10 mouse cellular contexts compared by ENCODE assay signal in the genomic region with DNA sequence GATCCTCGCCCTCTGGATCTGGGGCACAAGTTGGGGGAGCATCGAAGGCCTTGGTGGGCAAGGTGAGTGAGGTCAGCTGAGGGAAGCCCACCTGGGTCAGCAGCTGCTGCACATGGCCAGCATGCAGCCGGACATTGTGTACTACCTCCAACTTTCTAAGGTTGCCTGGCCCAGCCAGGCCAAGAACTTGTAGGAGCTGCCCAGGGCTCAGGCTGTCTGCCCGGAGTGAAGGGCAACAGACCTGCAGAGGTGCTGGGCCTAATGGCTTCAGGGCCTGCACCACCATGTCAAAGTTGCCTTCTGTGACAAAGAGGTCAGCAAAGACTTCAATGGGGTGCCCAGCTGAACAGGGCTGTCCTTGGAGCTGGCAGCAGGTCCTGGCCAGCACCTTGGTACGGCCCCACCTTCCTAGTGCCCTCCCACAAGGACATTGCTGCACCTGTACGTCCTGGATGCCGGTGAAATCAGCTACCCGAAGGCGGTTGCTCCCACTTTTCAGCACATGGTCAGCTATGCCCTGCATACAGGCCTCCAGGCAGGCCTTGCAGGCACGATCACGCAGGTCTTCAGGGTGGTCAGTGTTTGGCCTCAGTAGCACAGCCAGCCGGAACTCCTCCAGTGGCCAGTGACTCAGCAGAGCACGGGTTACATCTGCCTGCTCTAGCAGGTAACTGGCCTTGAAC. TPM values are rescaled to one million over a fixed set of nuclear protein-coding genes. Genes with fewer than 3 reads are reported as not detected.
DNase-seq lines count a peak whose midpoint lies in the region; ATAC-seq lines count a peak whose summit lies in the region.
"Had no signal": no experiment of that assay in that cellular context is flagged by ENCODE, and none has a peak within 500 bp of the region (broad histone marks: within the 10 kb centered on the region; RNA-seq: fewer than 3 reads in every experiment).

No protein-coding gene starts in this region.

- H3K9ac ChIP-seq in hindbrain, embryonic 11.5 days (ENCODE audit: low read depth, low read length), result no peak overlapping the region
- no peak overlapping the region for H3K9ac ChIP-seq in hindbrain, embryonic 14.5 days
- no peak overlapping the region for H3K9ac ChIP-seq in forebrain, embryonic 14.5 days (ENCODE audit: low read length)
- H3K9ac ChIP-seq in liver, embryonic 11.5 days (ENCODE audit: low read depth, low read length), result no peak overlapping the region
- H3K9ac ChIP-seq: limb, embryonic 13.5 days had no signal

- peaks cover 10% of the 10 kb centered on the region; the same call in 1 of the 2 replicates for H3K36me3 ChIP-seq in hindbrain, embryonic 11.5 days (ENCODE audit: control insufficient read depth, insufficient read depth, low read length)
- peaks cover 37% of the 10 kb centered on the region for H3K36me3 ChIP-seq in hindbrain, embryonic 14.5 days (replicated peaks; ENCODE audit: control insufficient read depth, insufficient read depth)
- H3K36me3 ChIP-seq in forebrain, embryonic 14.5 days (ENCODE audit: control insufficient read depth, insufficient read depth, low read length), result peaks cover 29% of the 10 kb centered on the region
- peaks cover under 1% of the 10 kb centered on the region; the same call in 1 of the 2 replicates for H3K36me3 ChIP-seq in liver, embryonic 11.5 days (ENCODE audit: control insufficient read depth, insufficient read depth, low read length)

- no peak overlapping the region for H3K27ac ChIP-seq in hindbrain, embryonic 11.5 days (ENCODE audit: low read depth, low read length)
- no peak overlapping the region for H3K27ac ChIP-seq in hindbrain, embryonic 14.5 days
- no peak overlapping the region for H3K27ac ChIP-seq in forebrain, embryonic 14.5 days (ENCODE audit: low read depth, low read length)
- H3K27ac ChIP-seq in liver, embryonic 11.5 days (ENCODE audit: low read depth, low read length), result no peak overlapping the region
- H3K27ac ChIP-seq: limb, embryonic 13.5 days had no signal

- no peaks in the 10 kb centered on the region for H3K27me3 ChIP-seq in hindbrain, embryonic 11.5 days (ENCODE audit: control insufficient read depth, insufficient read depth, low read length)
- H3K27me3 ChIP-seq in hindbrain, embryonic 14.5 days (ENCODE audit: control insufficient read depth, insufficient read depth, low read length), result no peaks in the 10 kb centered on the region
- no peaks in the 10 kb centered on the region for H3K27me3 ChIP-seq in forebrain, embryonic 14.5 days (replicated peaks; ENCODE audit: control insufficient read depth, insufficient read depth, low read length)
- no peaks in the 10 kb centered on the region for H3K27me3 ChIP-seq in liver, embryonic 11.5 days (replicated peaks; ENCODE audit: control insufficient read depth, insufficient read depth, low read length)
- H3K27me3 ChIP-seq: limb, embryonic 13.5 days had no signal

- no peaks in the 10 kb centered on the region for H3K9me3 ChIP-seq in hindbrain, embryonic 11.5 days (ENCODE audit: control insufficient read depth, low read length)
- H3K9me3 ChIP-seq in hindbrain, embryonic 14.5 days (ENCODE audit: control insufficient read depth, low read length), result no peaks in the 10 kb centered on the region
- no peaks in the 10 kb centered on the region for H3K9me3 ChIP-seq in forebrain, embryonic 14.5 days (replicated peaks; ENCODE audit: control insufficient read depth, low read length)
- no peaks in the 10 kb centered on the region for H3K9me3 ChIP-seq in liver, embryonic 11.5 days (ENCODE audit: control insufficient read depth, low read length)

- DNase-seq in hindbrain, embryonic 11.5 days (ENCODE audit: low spot score), result no peak
- DNase-seq in hindbrain, embryonic 14.5 days (ENCODE audit: low spot score), result no peak
- DNase-seq in forebrain, embryonic 14.5 days (ENCODE audit: low spot score), result no peak
- DNase-seq in heart, postnatal 36 days, result peak; percentile 12 to 58
- no peak for DNase-seq in liver, embryonic 11.5 days (ENCODE audit: low spot score)
- no peak for DNase-seq in layer of hippocampus, postnatal 14 days (ENCODE audit: low spot score in 2 of 2)
- no peak for DNase-seq in embryo, embryonic 10 days (ENCODE audit: low spot score)
- no peak for DNase-seq in spleen, postnatal 10 days (ENCODE audit: low spot score in 2 of 2)

- H3K4me2 ChIP-seq in hindbrain, embryonic 11.5 days (replicated peaks; ENCODE audit: low read depth, low read length), result no peak overlapping the region
- no peak overlapping the region for H3K4me2 ChIP-seq in hindbrain, embryonic 14.5 days (replicated peaks)
- H3K4me2 ChIP-seq in forebrain, embryonic 14.5 days (ENCODE audit: low read length), result no peak overlapping the region
- H3K4me2 ChIP-seq in liver, embryonic 11.5 days, result no peak overlapping the region
- H3K4me2 ChIP-seq: limb, embryonic 13.5 days had no signal

- peak; percentile 22; the same call in 1 of the 2 replicates for ATAC-seq in hindbrain, embryonic 11.5 days (ENCODE audit: low FRiP score)
- no peak for ATAC-seq in hindbrain, embryonic 14.5 days (ENCODE audit: low FRiP score)
- 0 out of 2 replicates have a peak, but pooled peaks have one; percentile 19 for ATAC-seq in forebrain, embryonic 14.5 days
- peak; percentile 46 for ATAC-seq in liver, embryonic 11.5 days (replicated peaks; ENCODE audit: low FRiP score)

- H3K4me1 ChIP-seq in hindbrain, embryonic 11.5 days (replicated peaks; ENCODE audit: control insufficient read depth, insufficient read depth, low read length), result no peaks in the 10 kb centered on the region
- no peaks in the 10 kb centered on the region for H3K4me1 ChIP-seq in hindbrain, embryonic 14.5 days (replicated peaks; ENCODE audit: control insufficient read depth, insufficient read depth, low read length)
- no peaks in the 10 kb centered on the region for H3K4me1 ChIP-seq in forebrain, embryonic 14.5 days (ENCODE audit: control insufficient read depth, insufficient read depth, low read length)
- no peaks in the 10 kb centered on the region for H3K4me1 ChIP-seq in liver, embryonic 11.5 days (replicated peaks; ENCODE audit: control insufficient read depth, insufficient read depth, low read length)

- intact Hi-C loops in heart, postnatal 36 days (cut with DNase I), result no loop called here

- WGBS in hindbrain, embryonic 11.5 days, result 86% methylated on average over 13 of the region's 13 CpGs
- WGBS in hindbrain, embryonic 14.5 days, result 96% methylated on average over 13 of the region's 13 CpGs
- 92% methylated on average over 13 of the region's 13 CpGs for WGBS in forebrain, embryonic 14.5 days
- WGBS in liver, embryonic 11.5 days, result 89% methylated on average over 13 of the region's 13 CpGs

- no peak overlapping the region for H3K4me3 ChIP-seq in hindbrain, embryonic 11.5 days (ENCODE audit: low read depth, low read length)
- H3K4me3 ChIP-seq in hindbrain, embryonic 14.5 days (replicated peaks; ENCODE audit: low read length), result no peak overlapping the region
- H3K4me3 ChIP-seq in forebrain, embryonic 14.5 days (ENCODE audit: low read depth, low read length), result no peak overlapping the region
- H3K4me3 ChIP-seq in liver, embryonic 11.5 days (ENCODE audit: low read depth, low read length), result no peak overlapping the region
- H3K4me3 ChIP-seq: limb, embryonic 13.5 days had no signal

RNA-seq across cellular contexts. Expression of gene Lrrc14b, which starts 0.5 kb away (rescaled TPM):
- polyA plus RNA-seq in hindbrain, embryonic 11.5 days (2014; fragmentation: Nextera tagmentation; extraction: Ambion mirVana), result not detected in 2 replicates
- not detected in 2 replicates for polyA plus RNA-seq in hindbrain, embryonic 14.5 days (2014; fragmentation: Nextera tagmentation; extraction: Ambion mirVana)
- polyA plus RNA-seq in forebrain, embryonic 14.5 days (2014; fragmentation: Nextera tagmentation; extraction: Ambion mirVana), result not detected in 2 replicates
- total RNA-seq in heart, postnatal 36 days (2021), result 10 to 100 TPM; 68.0 to 78.6 TPM
- polyA plus RNA-seq in liver, embryonic 11.5 days (2014; fragmentation: Nextera tagmentation; extraction: Ambion mirVana), result not detected in 2 replicates
- total RNA-seq in layer of hippocampus, postnatal 14 days (2021), result under 1 TPM in 1 of 2 experiments, not detected in 1; 0.14 TPM
- polyA plus RNA-seq: limb, embryonic 13.5 days; stomach, embryonic 16.5 days had no signal

RNA-seq across cellular contexts. Expression of gene Ccdc127, which starts 13.2 kb away (rescaled TPM):
- 62.1 and 62.2 TPM in 2 replicates for polyA plus RNA-seq in hindbrain, embryonic 11.5 days (2014; fragmentation: Nextera tagmentation; extraction: Ambion mirVana)
- polyA plus RNA-seq in hindbrain, embryonic 14.5 days (2014; fragmentation: Nextera tagmentation; extraction: Ambion mirVana), result 46.2 and 46.8 TPM in 2 replicates
- 37.4 and 47.2 TPM in 2 replicates for polyA plus RNA-seq in forebrain, embryonic 14.5 days (2014; fragmentation: Nextera tagmentation; extraction: Ambion mirVana)
- total RNA-seq in heart, postnatal 36 days (2021), result 10 to 100 TPM; 46.4 to 50.7 TPM
- 46.4 and 53.7 TPM in 2 replicates for polyA plus RNA-seq in liver, embryonic 11.5 days (2014; fragmentation: Nextera tagmentation; extraction: Ambion mirVana)
- total RNA-seq in layer of hippocampus, postnatal 14 days (2021), result 10 to 100 TPM; 63.4 to 74.2 TPM

RNA-seq across cellular contexts. Expression of gene Sdha, which starts 13.2 kb away (rescaled TPM):
- polyA plus RNA-seq in hindbrain, embryonic 11.5 days (2014; fragmentation: Nextera tagmentation; extraction: Ambion mirVana), result 196 and 230 TPM in 2 replicates
- 195 and 217 TPM in 2 replicates for polyA plus RNA-seq in hindbrain, embryonic 14.5 days (2014; fragmentation: Nextera tagmentation; extraction: Ambion mirVana)
- polyA plus RNA-seq in forebrain, embryonic 14.5 days (2014; fragmentation: Nextera tagmentation; extraction: Ambion mirVana), result 167 and 188 TPM in 2 replicates
- 1,000 to 10,000 TPM; 1,522 to 1,570 TPM for total RNA-seq in heart, postnatal 36 days (2021)
- 248 and 278 TPM in 2 replicates for polyA plus RNA-seq in liver, embryonic 11.5 days (2014; fragmentation: Nextera tagmentation; extraction: Ambion mirVana)
- total RNA-seq in layer of hippocampus, postnatal 14 days (2021), result 100 to 1,000 TPM; 280 to 283 TPM

RNA-seq across cellular contexts. Expression of gene Zfp72, which starts 27.3 kb away (rescaled TPM):
- 5.0 and 5.5 TPM in 2 replicates for polyA plus RNA-seq in hindbrain, embryonic 11.5 days (2014; fragmentation: Nextera tagmentation; extraction: Ambion mirVana)
- polyA plus RNA-seq in hindbrain, embryonic 14.5 days (2014; fragmentation: Nextera tagmentation; extraction: Ambion mirVana), result 6.9 and 10.3 TPM in 2 replicates
- 7.0 and 8.3 TPM in 2 replicates for polyA plus RNA-seq in forebrain, embryonic 14.5 days (2014; fragmentation: Nextera tagmentation; extraction: Ambion mirVana)
- 1 to 10 TPM; 2.6 to 3.6 TPM for total RNA-seq in heart, postnatal 36 days (2021)
- 2.6 and 3.8 TPM in 2 replicates for polyA plus RNA-seq in liver, embryonic 11.5 days (2014; fragmentation: Nextera tagmentation; extraction: Ambion mirVana)
- 1 to 10 TPM; 3.5 to 5.1 TPM for total RNA-seq in layer of hippocampus, postnatal 14 days (2021)

RNA-seq across cellular contexts. Expression of gene Ftl1-ps1, which starts 36.2 kb away (rescaled TPM):
- 75.9 and 94.5 TPM in 2 replicates for polyA plus RNA-seq in hindbrain, embryonic 11.5 days (2014; fragmentation: Nextera tagmentation; extraction: Ambion mirVana)
- 74.7 and 91.2 TPM in 2 replicates for polyA plus RNA-seq in hindbrain, embryonic 14.5 days (2014; fragmentation: Nextera tagmentation; extraction: Ambion mirVana)
- 92.6 and 92.8 TPM in 2 replicates for polyA plus RNA-seq in forebrain, embryonic 14.5 days (2014; fragmentation: Nextera tagmentation; extraction: Ambion mirVana)
- total RNA-seq in heart, postnatal 36 days (2021), result 100 to 1,000 TPM; 275 to 280 TPM
- polyA plus RNA-seq in liver, embryonic 11.5 days (2014; fragmentation: Nextera tagmentation; extraction: Ambion mirVana), result 90.6 and 95.9 TPM in 2 replicates
- 100 to 1,000 TPM; 263 to 269 TPM for total RNA-seq in layer of hippocampus, postnatal 14 days (2021)

Comparison
In these comparisons a context has a peak if more than half of its experiments do, and no peak if none do; other contexts are left out.
1. DNase-seq: peak in heart, postnatal 36 days (2 of 2); none in hindbrain, embryonic 11.5 days (single experiment), hindbrain, embryonic 14.5 days (single experiment), forebrain, embryonic 14.5 days (single experiment), liver, embryonic 11.5 days (single experiment), layer of hippocampus, postnatal 14 days (0 of 2), embryo, embryonic 10 days (single experiment) and spleen, postnatal 10 days (0 of 2).